Mouse (Mus musculus): Measurements from ENCODE around the gene Scarb1.
A peak's percentile ranks its signal among the peaks of the same experiment; 100 is the strongest.

Gene Scarb1

GRCm38 (mm10) chr5:125305229-125306081, 35.4 kb downstream of the Scarb1 start:
- DNase-seq (ENCODE audit: low read depth): no peak

GRCm38 (mm10) chr5:125304245-125304856, 36.5 kb downstream of the Scarb1 start:
- DNase-seq (ENCODE audit: low read depth): peak; percentile 46

DNA sequence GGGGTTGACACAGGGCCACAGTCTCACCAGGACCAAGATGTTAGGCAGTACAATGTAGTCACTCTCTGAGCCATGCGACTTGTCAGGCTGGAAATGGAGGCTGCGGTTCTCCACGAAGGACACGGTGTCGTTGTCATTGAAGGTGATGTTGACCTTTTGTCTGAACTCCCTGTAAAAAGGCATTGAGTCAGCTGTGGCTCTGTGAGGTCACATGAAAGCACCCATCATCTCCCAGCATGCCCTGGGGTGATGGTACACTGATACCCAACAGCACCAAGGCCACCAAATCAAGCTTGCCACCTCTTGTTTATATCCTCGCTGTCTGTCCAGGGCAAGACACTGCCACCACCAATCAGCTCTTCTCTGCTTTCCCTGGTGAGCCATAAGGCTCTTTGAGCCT, 37.8 kb downstream of the Scarb1 start:
- no peak for DNase-seq (ENCODE audit: low read depth)

GRCm38 (mm10) chr5:125298234-125298633, 42.7 kb downstream of the Scarb1 start:
- DNase-seq (ENCODE audit: low read depth): no peak

GRCm38 (mm10) chr5:125297171-125297570, 43.7 kb downstream of the Scarb1 start:
- DNase-seq (ENCODE audit: low read depth): no peak

DNA sequence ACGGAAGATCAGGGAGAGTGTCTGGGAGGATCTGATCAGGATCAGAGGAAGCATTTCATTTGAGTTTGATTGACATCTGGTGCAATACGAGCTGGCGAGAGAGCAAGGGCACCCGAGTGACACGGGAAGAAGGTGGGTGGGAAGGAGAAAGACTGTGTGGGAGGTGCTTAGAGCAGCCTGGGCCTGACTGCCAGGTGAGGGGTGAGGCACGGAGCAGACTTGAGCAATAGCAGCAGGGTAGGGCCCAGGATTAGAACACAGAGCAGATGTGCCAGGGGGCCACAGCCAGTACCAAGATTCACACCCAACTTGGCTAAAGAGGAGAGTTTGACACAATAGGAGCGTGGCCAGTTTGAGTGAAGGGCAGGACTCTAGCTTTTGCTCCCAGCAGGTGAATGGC, 47.9 kb downstream of the Scarb1 start:
- no peak for DNase-seq (ENCODE audit: low read depth)

GRCm38 (mm10) chr5:125291895-125292294, 49.0 kb downstream of the Scarb1 start:
- DNase-seq (ENCODE audit: low read depth): no peak

DNA sequence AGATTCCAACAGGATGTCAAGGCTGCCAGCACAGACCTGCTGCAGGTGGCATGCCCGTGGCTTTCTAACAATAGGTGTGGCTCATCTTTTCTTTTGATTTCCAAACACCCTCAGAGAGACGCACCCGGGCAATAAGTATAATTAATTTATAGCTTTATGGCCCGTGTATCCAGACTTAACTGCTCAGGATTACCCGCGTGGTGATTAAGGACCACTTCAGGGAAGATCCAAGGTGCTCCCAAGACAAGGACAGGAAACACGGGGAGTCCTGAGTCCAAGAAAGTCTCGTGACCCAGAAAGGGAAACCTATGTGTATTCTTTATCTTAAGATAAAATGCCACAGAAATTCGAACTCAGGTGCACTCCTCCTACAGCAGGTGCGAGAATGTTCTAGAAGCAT, 49.5 kb downstream of the Scarb1 start:
- DNase-seq (ENCODE audit: low read depth): no peak

- DNase-seq (ENCODE audit: low read depth): no peak
These were observed 53.7 kb downstream of the Scarb1 start for GRCm38 (mm10) chr5:125287053-125287655.

DNA sequence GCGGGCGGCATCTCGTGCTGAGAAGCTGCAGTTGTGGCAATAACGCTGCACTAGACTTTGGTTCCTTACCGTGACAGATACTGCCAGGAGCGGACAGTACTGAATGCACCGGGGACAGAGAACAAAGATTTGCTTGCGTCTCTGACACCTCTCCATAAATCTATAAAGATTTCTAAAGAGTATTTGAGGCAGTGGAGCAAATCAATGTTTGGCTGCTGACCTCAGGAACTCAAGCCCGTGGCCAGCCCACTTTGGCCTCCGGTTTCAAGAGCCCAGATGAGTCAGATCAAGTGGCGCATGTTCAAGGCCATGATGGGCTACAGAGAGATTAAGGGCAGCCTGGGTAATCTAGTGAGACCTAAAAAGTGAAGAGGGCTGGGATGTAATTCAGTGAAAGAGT, 54.8 kb downstream of the Scarb1 start:
- no peak for DNase-seq (ENCODE audit: low read depth)

GRCm38 (mm10) chr5:125283748-125284640, 56.9 kb downstream of the Scarb1 start:
- DNase-seq (ENCODE audit: low read depth): no peak

DNA sequence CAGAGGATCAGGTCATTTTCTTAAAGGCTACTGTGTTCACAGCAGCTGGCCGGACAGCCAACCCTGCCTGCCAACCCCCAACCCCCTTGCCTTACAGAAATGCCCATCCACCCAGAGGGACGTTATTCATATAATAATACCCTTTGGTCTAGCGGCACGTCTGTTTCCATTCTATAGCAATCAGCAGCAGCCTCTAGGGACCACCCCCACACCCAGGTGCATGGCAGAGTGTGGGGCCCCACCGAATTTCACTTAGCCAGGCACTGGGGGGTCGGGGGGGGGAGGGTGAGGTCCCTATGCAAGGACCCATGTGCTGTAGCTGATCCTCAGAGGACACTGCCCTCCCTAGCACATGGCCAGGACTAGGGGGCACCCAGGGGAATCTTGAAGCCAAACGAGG, 61.7 kb downstream of the Scarb1 start:
- DNase-seq (ENCODE audit: low read depth): no peak

- no peak for DNase-seq (ENCODE audit: low read depth)
These were observed 62.6 kb downstream of the Scarb1 start for GRCm38 (mm10) chr5:125278314-125278713.

- no peak for DNase-seq (ENCODE audit: low read depth)
These were observed 63.6 kb downstream of the Scarb1 start for GRCm38 (mm10) chr5:125277313-125277712.

DNA sequence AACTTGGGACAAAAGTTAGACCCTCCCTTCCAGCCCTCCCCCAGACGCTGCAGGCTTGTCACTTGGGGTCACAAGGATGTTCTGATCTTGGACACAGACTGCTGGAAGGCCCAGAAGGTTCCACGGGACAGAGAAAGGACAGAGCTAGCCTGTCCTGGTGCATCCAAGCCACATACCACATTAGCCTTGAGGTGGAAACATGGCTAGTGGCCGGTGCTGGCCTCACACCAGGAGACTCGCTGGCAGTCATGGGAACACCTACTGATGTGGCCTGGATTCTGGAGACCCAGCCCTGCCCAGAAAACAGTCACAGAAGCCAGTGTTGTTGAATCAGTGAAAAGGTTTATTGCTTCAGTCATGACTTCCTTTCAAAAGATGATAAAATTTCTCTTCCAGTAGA, 64.1 kb downstream of the Scarb1 start:
- no peak for DNase-seq (ENCODE audit: low read depth)

DNA sequence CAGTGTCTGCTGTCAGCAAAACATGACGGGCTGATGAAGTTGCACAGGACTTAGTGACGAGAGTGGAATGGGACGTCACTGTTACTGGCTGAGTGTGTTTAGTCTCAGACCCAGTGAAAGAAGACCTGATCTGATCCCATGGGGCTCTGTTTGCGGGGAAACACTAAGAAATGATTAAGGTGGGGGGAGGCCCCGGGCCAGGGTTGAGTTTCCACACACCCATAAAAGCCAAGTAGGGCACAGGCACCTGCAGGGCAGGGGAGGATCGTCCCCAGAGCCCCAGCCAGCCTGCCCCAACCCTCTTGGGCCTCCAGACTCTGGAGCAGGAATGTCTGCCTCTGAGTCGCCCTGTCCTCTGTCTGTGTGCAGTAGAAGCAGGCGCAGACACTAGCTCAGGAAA, 65.6 kb downstream of the Scarb1 start:
- no peak for DNase-seq (ENCODE audit: low read depth)

- DNase-seq (ENCODE audit: low read depth): no peak
These were observed 66.1 kb downstream of the Scarb1 start for GRCm38 (mm10) chr5:125274773-125275172.

DNA sequence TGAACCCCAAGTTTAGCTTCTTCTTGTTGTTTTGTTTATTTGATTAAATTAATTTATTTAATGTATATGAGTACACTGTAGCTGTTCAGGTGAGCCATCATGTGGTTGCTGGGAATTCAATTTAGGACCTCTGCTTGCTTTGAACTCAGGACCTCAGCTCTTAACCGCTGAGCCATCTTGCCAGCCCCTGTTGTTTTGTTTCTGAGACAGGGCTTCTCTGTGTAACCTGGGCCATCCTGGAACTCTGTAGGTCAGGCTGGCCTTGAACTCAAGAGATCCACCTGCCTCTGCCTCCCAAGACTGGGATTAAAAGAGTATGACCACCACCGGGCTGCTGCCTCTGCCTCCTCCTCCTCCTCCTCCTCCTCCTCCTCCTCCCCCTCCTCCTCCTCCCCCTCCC, 66.7 kb downstream of the Scarb1 start:
- DNase-seq (ENCODE audit: low read depth): no peak

DNA sequence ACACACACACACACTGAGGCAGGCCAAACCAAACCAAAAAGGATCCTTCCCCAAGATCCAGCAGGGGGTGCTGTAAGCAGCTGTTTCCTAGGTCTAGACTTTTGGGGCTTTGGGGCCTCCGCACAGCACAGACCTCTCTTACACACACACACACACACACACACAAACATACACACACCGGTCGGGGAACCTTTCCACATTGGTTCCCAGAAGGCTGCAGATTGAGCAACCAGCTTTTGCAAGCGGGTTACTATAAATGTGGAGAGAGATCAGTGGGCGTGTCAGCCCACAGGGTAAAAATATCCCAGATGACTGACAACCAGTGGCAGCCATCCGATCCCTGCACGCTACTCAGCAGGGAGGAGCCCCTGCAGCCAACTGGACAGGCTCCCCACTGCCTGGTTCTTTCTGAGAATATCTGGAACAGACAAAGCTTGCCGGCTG, 67.2 kb downstream of the Scarb1 start:
- peak; percentile 62 for DNase-seq (ENCODE audit: low read depth)

- no peak for DNase-seq (ENCODE audit: low read depth)
These were observed 68.5 kb downstream of the Scarb1 start for GRCm38 (mm10) chr5:125272231-125272988.

DNA sequence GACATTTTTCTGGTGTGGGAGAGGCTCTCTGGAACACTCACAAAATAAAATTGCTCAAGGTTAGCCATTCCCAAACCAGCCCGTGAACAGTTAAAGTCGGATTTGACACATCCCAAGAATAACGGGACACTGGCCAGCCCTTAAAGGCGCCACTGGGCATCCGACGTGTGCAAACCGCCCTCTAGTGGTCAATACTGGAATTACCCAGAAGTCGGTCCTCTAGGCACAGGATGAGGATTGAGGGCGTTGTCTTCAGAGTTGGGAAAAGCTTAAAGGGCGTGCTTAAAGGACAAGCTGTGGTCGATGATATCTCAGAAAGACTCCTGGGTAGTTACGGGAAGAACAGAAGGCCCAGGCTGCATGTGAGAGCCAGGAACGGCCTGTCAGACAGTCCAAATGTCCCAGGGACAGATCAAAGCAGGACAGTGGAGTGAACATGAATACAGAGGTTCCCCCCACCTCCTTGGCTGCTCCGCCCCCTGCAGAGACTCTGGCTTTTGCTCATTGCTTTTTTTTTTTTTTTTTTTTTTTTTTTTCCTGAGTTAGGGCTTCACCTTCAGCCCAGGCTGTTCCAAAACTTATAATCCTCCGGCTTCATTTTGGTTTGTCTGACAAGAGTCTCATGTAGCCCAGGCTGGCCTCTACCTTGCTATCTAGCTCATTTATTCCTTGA, 69.2 kb downstream of the Scarb1 start:
- DNase-seq (ENCODE audit: low read depth): peak; percentile 85

Data from c-Kit-positive CD71-positive TER-119-negative erythroid progenitor cells, embryonic 14.5 days (primary cell).